In the genomic region with DNA sequence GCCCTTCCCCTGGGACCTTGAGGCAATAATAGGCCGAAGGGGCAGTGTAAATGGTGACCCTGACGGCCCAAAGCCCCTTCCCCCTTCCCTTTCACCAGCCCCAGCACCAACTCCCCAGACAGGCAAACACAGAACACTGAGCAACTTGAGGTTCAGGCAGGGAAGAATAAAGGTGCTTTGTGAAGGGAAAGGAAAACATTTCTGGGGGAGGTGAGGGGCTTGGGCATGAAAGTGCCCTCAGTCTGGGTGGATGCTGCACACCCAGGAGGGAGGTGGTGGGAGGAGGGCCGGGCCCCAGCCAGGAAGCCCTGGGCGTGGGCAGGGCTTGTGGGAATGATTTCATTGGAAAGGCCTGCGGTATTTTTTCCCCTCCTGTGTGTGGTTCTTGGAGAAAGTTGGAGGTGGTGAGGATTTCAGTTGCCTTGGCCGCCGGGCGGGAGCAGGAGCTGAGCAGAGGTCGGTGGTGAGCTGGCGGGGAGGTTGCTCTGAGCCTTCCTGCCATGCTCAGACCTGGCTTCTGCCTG, we compare ENCODE assay signal across 8 mouse cellular contexts. TPM values are rescaled to one million over a fixed set of nuclear protein-coding genes. Genes with fewer than 3 reads are reported as not detected.
A peak's percentile ranks its signal among the peaks of the same experiment; 100 is the strongest.
DNase-seq lines count a peak whose midpoint lies in the region; ATAC-seq lines count a peak whose summit lies in the region.

No protein-coding gene starts in this region.

- H3K27me3 ChIP-seq in megakaryocyte, embryonic 14.5 days (replicated peaks), result no peaks in the 10 kb centered on the region
- no peaks in the 10 kb centered on the region for H3K27me3 ChIP-seq in heart, embryonic 11.5 days (ENCODE audit: control insufficient read depth, insufficient read depth, low read length)
- H3K27me3 ChIP-seq in limb, embryonic 15.5 days, result no peaks in the 10 kb centered on the region

- peak overlapping the region; percentile 46 for H3K4me2 ChIP-seq in heart, embryonic 11.5 days
- peak overlapping the region; percentile 14 for H3K4me2 ChIP-seq in limb, embryonic 15.5 days

- peak overlapping the region; percentile 84 for H3K4me3 ChIP-seq in megakaryocyte, embryonic 14.5 days (replicated peaks)
- H3K4me3 ChIP-seq in heart, embryonic 11.5 days (ENCODE audit: low read depth, low read length), result no peak overlapping the region
- peak overlapping the region; percentile 39 for H3K4me3 ChIP-seq in limb, embryonic 15.5 days

- H3K4me1 ChIP-seq in megakaryocyte, embryonic 14.5 days, result peaks cover 92% of the 10 kb centered on the region
- peaks cover 27% of the 10 kb centered on the region for H3K4me1 ChIP-seq in heart, embryonic 11.5 days (ENCODE audit: control insufficient read depth, insufficient read depth, low read length)
- H3K4me1 ChIP-seq in limb, embryonic 15.5 days, result peaks cover 32% of the 10 kb centered on the region

- H3K9me3 ChIP-seq in megakaryocyte, embryonic 14.5 days, result no peaks in the 10 kb centered on the region
- no peaks in the 10 kb centered on the region for H3K9me3 ChIP-seq in heart, embryonic 11.5 days (replicated peaks; ENCODE audit: control insufficient read depth, low read length)
- H3K9me3 ChIP-seq in limb, embryonic 15.5 days, result no peaks in the 10 kb centered on the region

- peak overlapping the region; percentile 79 for H3K27ac ChIP-seq in heart, embryonic 11.5 days (ENCODE audit: low read depth, low read length)
- peak overlapping the region; percentile 94 for H3K27ac ChIP-seq in limb, embryonic 15.5 days

- peak; percentile 52 for DNase-seq in embryo, embryonic 9.5 days (ENCODE audit: extremely low spot score)
- no peak for DNase-seq in cerebellum, adult 11-12 months
- no peak for DNase-seq in adipocyte (ENCODE audit: low spot score)
- no peak for DNase-seq in thymus, postnatal 36 days

- 39% methylated on average over 10 of the region's 10 CpGs for WGBS in heart, embryonic 11.5 days (ENCODE audit: insufficient replicate concordance)
- WGBS in limb, embryonic 15.5 days, result 30% methylated on average over 10 of the region's 10 CpGs

- ATAC-seq in megakaryocyte, adult 5-6 weeks (ENCODE audit: poor library complexity, severe bottlenecking), result no peak
- no peak; the same call in 1 of the 2 replicates for ATAC-seq in heart, embryonic 11.5 days (replicated peaks; ENCODE audit: insufficient number of reproducible peaks, low FRiP score, low TSS enrichment)
- peak; percentile 85 for ATAC-seq in limb, embryonic 15.5 days (ENCODE audit: insufficient number of reproducible peaks, low FRiP score, low TSS enrichment, low read depth)

- H3K36me3 ChIP-seq in megakaryocyte, embryonic 14.5 days (replicated peaks; ENCODE audit: low read length), result peaks cover 99% of the 10 kb centered on the region
- no peaks in the 10 kb centered on the region for H3K36me3 ChIP-seq in heart, embryonic 11.5 days (ENCODE audit: control insufficient read depth, insufficient read depth, low read length)
- peaks cover 24% of the 10 kb centered on the region for H3K36me3 ChIP-seq in limb, embryonic 15.5 days

- H3K9ac ChIP-seq in heart, embryonic 11.5 days (ENCODE audit: low read depth, low read length), result peak overlapping the region; percentile 50; the same call in 1 of the 2 replicates
- peak overlapping the region; percentile 46 for H3K9ac ChIP-seq in limb, embryonic 15.5 days

RNA-seq across cellular contexts. Expression of gene Psmd7, which starts 43.6 kb away (rescaled TPM):
- 13.5 and 35.9 TPM in 2 replicates for polyA plus RNA-seq in megakaryocyte, embryonic 14.5 days (2012; ENCODE audit: insufficient read depth, low replicate concordance)
- 76.0 and 79.3 TPM in 2 replicates for total RNA-seq in megakaryocyte, adult 5-6 weeks (2015)
- total RNA-seq in megakaryocyte, adult 5-6 weeks (2017), result 33.6 and 47.5 TPM in 2 replicates
- 223 and 234 TPM in 2 replicates for polyA plus RNA-seq in heart, embryonic 11.5 days (2014; fragmentation: Nextera tagmentation; extraction: Ambion mirVana)
- 273 and 293 TPM in 2 replicates for polyA plus RNA-seq in limb, embryonic 15.5 days (2015; fragmentation: Nextera tagmentation; extraction: Ambion mirVana)
